Mouse (Mus musculus) brain, embryonic 14.5 days (tissue): Measurements from ENCODE around the gene Carns1.

Source experiments
- CTCF ChIP-seq: fragments of 200-500 bp; IDR thresholded peaks from 2 replicates; pipeline ENCODE4 v1.5.1; 2012; ENCODE audit warnings: inconsistent platforms, mild to moderate bottlenecking, moderate library complexity, borderline replicate concordance; ENCODE audit not compliant: insufficient read depth, insufficient read length; ENCODE audit errors: extremely low read depth
- POLR2A ChIP-seq: fragments of 200-500 bp; IDR thresholded peaks from 2 replicates; pipeline ENCODE4 v1.6.1; 2012; ENCODE audit warnings: mild to moderate bottlenecking, inconsistent platforms, borderline replicate concordance; ENCODE audit not compliant: poor library complexity, insufficient read depth, insufficient read length, severe bottlenecking; ENCODE audit errors: extremely low read depth

DNA sequence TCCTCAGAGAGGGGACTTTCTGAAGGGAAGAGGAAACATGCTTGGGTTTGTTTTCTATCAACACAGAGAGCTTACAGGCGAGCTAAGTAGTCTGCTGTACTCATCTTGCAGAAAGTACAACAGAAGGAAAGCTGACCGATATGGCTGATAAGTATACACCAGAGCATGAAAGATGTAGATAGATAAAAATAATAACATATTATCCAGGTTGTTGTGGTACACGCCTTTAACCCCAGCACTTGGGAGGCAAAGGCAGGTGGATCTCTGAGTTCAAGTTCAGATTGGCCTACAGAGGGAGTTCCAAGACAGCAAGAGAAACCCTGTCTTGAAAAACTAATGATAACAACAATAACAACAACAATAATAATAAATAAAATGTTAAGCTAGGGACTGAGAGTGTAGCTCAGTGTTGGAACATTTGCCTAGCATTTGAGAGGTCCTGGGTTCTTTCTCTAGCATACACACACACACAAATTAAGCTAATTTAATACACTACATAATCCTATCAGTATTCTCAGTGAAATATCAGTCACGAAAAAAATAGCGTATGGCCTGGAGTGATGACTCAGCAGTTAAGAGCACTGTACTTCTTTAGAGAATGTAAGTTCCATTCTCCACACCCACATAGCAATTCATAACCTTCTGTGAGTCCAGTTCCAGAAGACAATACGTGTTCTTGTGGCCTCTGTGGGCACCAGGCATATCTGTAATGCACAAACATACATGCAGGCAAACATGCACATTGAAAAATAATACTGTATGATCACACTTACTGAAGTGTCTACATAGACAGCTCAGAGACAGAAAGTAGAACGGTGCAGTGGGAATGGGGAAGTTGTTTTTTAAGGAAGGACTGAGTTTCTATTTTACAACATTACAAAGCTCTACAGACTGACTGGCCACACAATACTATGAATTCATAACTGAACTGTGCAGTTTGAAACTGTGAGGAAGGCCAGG, 52.6 kb downstream of the Carns1 start:
- TF ChIP-seq POLR2A (no peak), CTCF (no peak)
